Mouse (Mus musculus) kidney, embryonic 14.5 days (tissue): Measurements from ENCODE around the gene Nfasc. TPM values are rescaled to one million over a fixed set of nuclear protein-coding genes. Genes with fewer than 3 reads are reported as not detected.

ENCODE experiments used
- ATAC-seq: fragments of 200-750 bp; cut with Nextera tagmentation; 2 replicates; pipeline ENCODE4 v1.8.0; 2017; ENCODE audit warnings: moderate number of reproducible peaks, mild to moderate bottlenecking, moderate TSS enrichment, moderate library complexity; ENCODE audit not compliant: low FRiP score, low TSS enrichment
- H3K27ac ChIP-seq: fragments of 300-500 bp; sonication (generic); 2 replicates; pipeline ENCODE4 v1.5.1; 2014; ENCODE audit warnings: low read depth, mild to moderate bottlenecking, low read length, moderate library complexity, mixed read lengths
- H3K27me3 ChIP-seq: fragments of 300-500 bp; sonication (generic); 2 replicates; pipeline ENCODE4 v1.6.1; 2014; ENCODE audit warnings: mild to moderate bottlenecking, low read length; ENCODE audit not compliant: control insufficient read depth, insufficient read depth
- H3K36me3 ChIP-seq: fragments of 300-500 bp; sonication (generic); 2 replicates; pipeline ENCODE4 v1.6.1; 2014; ENCODE audit warnings: low read length, mixed read lengths; ENCODE audit not compliant: control insufficient read depth, insufficient read depth
- H3K4me1 ChIP-seq: fragments of 300-500 bp; sonication (generic); 2 replicates; pipeline ENCODE4 v1.6.1; 2014; ENCODE audit warnings: low read length, mixed read lengths; ENCODE audit not compliant: control insufficient read depth, insufficient read depth
- H3K4me2 ChIP-seq: fragments of 300-500 bp; sonication (generic); replicated peaks from 2 replicates; pipeline ENCODE4 v1.6.1; 2014; ENCODE audit warnings: low read depth, mild to moderate bottlenecking, low read length
- H3K4me3 ChIP-seq: fragments of 300-500 bp; sonication (generic); 2 replicates; pipeline ENCODE4 v1.5.1; 2014; ENCODE audit warnings: mild to moderate bottlenecking, low read length
- H3K9ac ChIP-seq: fragments of 300-500 bp; sonication (generic); 2 replicates; pipeline ENCODE4 v1.6.1; 2014; ENCODE audit warnings: low read depth, mild to moderate bottlenecking, low read length, moderate library complexity
- H3K9me3 ChIP-seq: fragments of 300-500 bp; sonication (generic); 2 replicates; pipeline ENCODE4 v1.6.1; 2016; ENCODE audit warnings: low read length; ENCODE audit not compliant: control insufficient read depth
- WGBS: fragments of 180-500 bp; shearing (Covaris S2); extraction: QIAGEN DNeasy Blood & Tissue Kit; methylation state at CpG from one replicate; pipeline ENCODE4 v1.1.7; 2014; 5-methylcytosine and 5-hydroxymethylcytosine counted together
- polyA plus RNA-seq: library from polyadenylated mRNA; unstranded; fragments of >200 nt; fragmentation: Nextera tagmentation; extraction: Ambion mirVana; gene quantifications from 2 replicates; pipeline ENCODE4 v1.2.1, GENCODE M21; 2014

The Nfasc gene
- polyA plus RNA-seq, 1 experiment from 2014 or later, result 0.76 TPM

GRCm38 (mm10) chr1:132560907-132561700 lies 180.5 kb downstream of the Nfasc start:
- no peaks in the 10 kb centered on the region for H3K36me3 ChIP-seq
- no peak overlapping the region for H3K4me3 ChIP-seq
- peaks cover 9% of the 10 kb centered on the region; the same call in 1 of the 2 replicates for H3K4me1 ChIP-seq
- no peak overlapping the region for H3K27ac ChIP-seq
- WGBS, result 53% methylated on average over 8 of the region's 8 CpGs
- no peak overlapping the region for H3K9ac ChIP-seq
- H3K27me3 ChIP-seq, result peaks cover 2% of the 10 kb centered on the region; the same call in 1 of the 2 replicates
- no peak overlapping the region for H3K4me2 ChIP-seq
- no peaks in the 10 kb centered on the region for H3K9me3 ChIP-seq
- ATAC-seq, result no peak

- WGBS, result 9% methylated on average over 6 of the region's 6 CpGs
- no peak for ATAC-seq
Measured at GRCm38 (mm10) chr1:132559045-132559444, 182.6 kb downstream of the Nfasc start.

GRCm38 (mm10) chr1:132557901-132558631 lies 183.5 kb downstream of the Nfasc start:
- no peak overlapping the region for H3K4me3 ChIP-seq
- H3K4me1 ChIP-seq, result peaks cover 9% of the 10 kb centered on the region; the same call in 1 of the 2 replicates
- 19% methylated on average over 9 of the region's 9 CpGs for WGBS
- ATAC-seq, result peak; percentile 53; the same call in 1 of the 2 replicates
- H3K4me2 ChIP-seq, result no peak overlapping the region
- no peaks in the 10 kb centered on the region for H3K9me3 ChIP-seq
- no peak overlapping the region for H3K27ac ChIP-seq
- no peaks in the 10 kb centered on the region for H3K36me3 ChIP-seq
- no peak overlapping the region for H3K9ac ChIP-seq
- H3K27me3 ChIP-seq, result peaks cover 2% of the 10 kb centered on the region; the same call in 1 of the 2 replicates

More at GRCm38 (mm10) chr1:132559045-132559444, 182.6 kb downstream of the Nfasc start:
- H3K4me3 ChIP-seq, result no peak overlapping the region
- H3K27me3 ChIP-seq, result peaks cover 2% of the 10 kb centered on the region; the same call in 1 of the 2 replicates
- H3K27ac ChIP-seq, result no peak overlapping the region
- H3K4me1 ChIP-seq, result peaks cover 9% of the 10 kb centered on the region; the same call in 1 of the 2 replicates
- no peaks in the 10 kb centered on the region for H3K36me3 ChIP-seq
- no peak overlapping the region for H3K4me2 ChIP-seq
- no peaks in the 10 kb centered on the region for H3K9me3 ChIP-seq
- H3K9ac ChIP-seq, result no peak overlapping the region

GRCm38 (mm10) chr1:132543789-132544188 lies 197.8 kb downstream of the Nfasc start:
- Histone ChIP-seq H3K36me3 (no peaks in the 10 kb centered on the region), H3K27ac (no peak overlapping the region), H3K4me3 (no peak overlapping the region), H3K4me1 (peaks cover 20% of the 10 kb centered on the region), H3K9me3 (no peaks in the 10 kb centered on the region), H3K4me2 (no peak overlapping the region), H3K27me3 (peaks cover 46% of the 10 kb centered on the region), H3K9ac (no peak overlapping the region)
- ATAC-seq, result no peak
- WGBS, result 77% methylated on average over 8 of the region's 8 CpGs

GRCm38 (mm10) chr1:132542762-132543306 lies 198.8 kb downstream of the Nfasc start, which contains the start of gene Cntn2:
Gene Cntn2, minus strand, starts transcription at chr1:132543256.
- peak within 1 kb of the TSS; percentile 28 for H3K4me3 ChIP-seq
- H3K9me3 ChIP-seq, result no peaks in the 10 kb centered on the region
- no peaks in the 10 kb centered on the region for H3K36me3 ChIP-seq
- H3K27me3 ChIP-seq, result peaks cover 46% of the 10 kb centered on the region
- H3K9ac ChIP-seq, result no peak within 1 kb of the TSS
- no peak within 1 kb of the TSS for H3K27ac ChIP-seq
- peaks cover 20% of the 10 kb centered on the region for H3K4me1 ChIP-seq
- peak; percentile 14; the same call in 1 of the 2 replicates for ATAC-seq
- H3K4me2 ChIP-seq, result peak within 1 kb of the TSS; percentile 49
- 1% methylated on average over 25 of the region's 30 CpGs for WGBS

DNA sequence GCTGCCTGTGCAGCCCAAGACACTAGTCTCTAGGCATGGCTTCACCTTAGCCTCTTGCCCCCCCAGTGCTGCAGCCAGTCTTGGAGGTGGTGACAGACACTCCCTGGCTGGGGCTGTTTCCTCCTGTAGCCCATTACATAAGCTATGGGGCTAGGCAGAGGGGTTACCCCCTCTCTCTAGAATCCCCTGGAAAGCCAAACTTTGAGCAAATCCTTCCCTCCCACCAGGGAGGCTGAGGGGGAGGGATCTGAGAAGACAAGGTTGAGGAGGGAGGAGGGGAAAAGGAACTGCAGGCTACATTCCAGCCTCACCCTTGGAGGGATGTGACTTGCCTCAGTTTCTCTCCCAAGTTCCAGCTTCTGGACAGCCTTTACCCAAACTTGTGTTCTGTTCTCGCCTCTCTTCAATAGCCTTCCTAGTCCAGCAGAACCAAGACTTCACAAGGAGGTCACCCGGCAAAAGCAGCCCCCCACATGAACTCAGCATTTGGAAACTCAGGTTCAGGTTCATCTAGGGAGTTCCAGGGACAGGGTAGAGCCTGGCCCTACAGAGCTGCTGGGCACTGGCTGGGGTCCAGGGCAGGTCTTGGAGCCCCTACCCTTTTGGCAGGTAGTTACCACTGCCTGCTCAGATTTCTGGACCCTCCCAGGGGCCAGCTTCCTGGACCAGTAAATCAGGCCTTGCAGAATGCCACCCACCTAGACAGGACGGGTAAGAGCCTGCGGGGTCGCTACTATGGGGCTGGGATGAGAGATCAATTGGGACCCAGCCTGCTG lies 199.6 kb downstream of the Nfasc start:
- ATAC-seq, result peak; percentile 7
- Histone ChIP-seq H3K27ac (no peak overlapping the region), H3K4me1 (peaks cover 20% of the 10 kb centered on the region), H3K27me3 (peaks cover 46% of the 10 kb centered on the region), H3K36me3 (no peaks in the 10 kb centered on the region), H3K4me2 (peak overlapping the region; percentile 49), H3K9me3 (no peaks in the 10 kb centered on the region), H3K9ac (no peak overlapping the region), H3K4me3 (peak overlapping the region; percentile 28; the same call in 1 of the 2 replicates)
- WGBS, result 14% methylated on average over 5 of the region's 5 CpGs

- Histone ChIP-seq H3K27me3 (peaks cover 46% of the 10 kb centered on the region), H3K4me2 (peak overlapping the region; percentile 24), H3K9ac (no peak overlapping the region), H3K27ac (no peak overlapping the region), H3K9me3 (no peaks in the 10 kb centered on the region), H3K36me3 (no peaks in the 10 kb centered on the region), H3K4me3 (no peak overlapping the region), H3K4me1 (peaks cover 20% of the 10 kb centered on the region)
- peak; percentile 85 for ATAC-seq
- 3% methylated on average over 14 of the region's 14 CpGs for WGBS
Measured at GRCm38 (mm10) chr1:132541171-132541823, 200.3 kb downstream of the Nfasc start.

- peaks cover 20% of the 10 kb centered on the region for H3K4me1 ChIP-seq
- no peak overlapping the region for H3K9ac ChIP-seq
- peak overlapping the region; percentile 24 for H3K4me2 ChIP-seq
- H3K27me3 ChIP-seq, result peaks cover 42% of the 10 kb centered on the region
- no peak overlapping the region for H3K27ac ChIP-seq
- WGBS, result 47% methylated on average over 7 of the region's 7 CpGs
- no peaks in the 10 kb centered on the region for H3K36me3 ChIP-seq
- no peaks in the 10 kb centered on the region for H3K9me3 ChIP-seq
- ATAC-seq, result peak; percentile 17; the same call in 1 of the 2 replicates
- no peak overlapping the region for H3K4me3 ChIP-seq
Measured at GRCm38 (mm10) chr1:132540701-132541100, 200.9 kb downstream of the Nfasc start.
